Mouse (Mus musculus) lung, embryonic 15.5 days (tissue): ENCODE data around the gene Mucl3. TPM values are rescaled to one million over a fixed set of nuclear protein-coding genes. Genes with fewer than 3 reads are reported as not detected.

Experiments
- ATAC-seq: fragments of 200-750 bp; cut with Nextera tagmentation; 2 replicates; pipeline ENCODE4 v1.8.0; 2017; ENCODE audit warnings: moderate number of reproducible peaks, borderline replicate concordance; ENCODE audit not compliant: low FRiP score, low TSS enrichment; ENCODE audit errors: extremely low read depth
- H3K27ac ChIP-seq: fragments of 300-500 bp; sonication (generic); 2 replicates; pipeline ENCODE4 v1.5.1; 2015; ENCODE audit warnings: moderate library complexity, mild to moderate bottlenecking, inconsistent platforms
- H3K27me3 ChIP-seq: fragments of 300-500 bp; sonication (generic); 2 replicates; pipeline ENCODE4 v1.6.1; 2015; ENCODE audit warnings: inconsistent platforms
- H3K36me3 ChIP-seq: fragments of 300-500 bp; sonication (generic); 2 replicates; pipeline ENCODE4 v1.6.1; 2015; ENCODE audit warnings: inconsistent platforms
- H3K4me1 ChIP-seq: fragments of 300-500 bp; sonication (generic); 2 replicates; pipeline ENCODE4 v1.6.1; 2015; ENCODE audit warnings: inconsistent platforms
- H3K4me2 ChIP-seq: fragments of 300-500 bp; sonication (generic); 2 replicates; pipeline ENCODE4 v1.6.1; 2015; ENCODE audit warnings: inconsistent platforms, mild to moderate bottlenecking, moderate library complexity
- H3K4me3 ChIP-seq: fragments of 300-500 bp; sonication (generic); 2 replicates; pipeline ENCODE4 v1.5.1; 2015; ENCODE audit warnings: mild to moderate bottlenecking, inconsistent platforms
- H3K9ac ChIP-seq: fragments of 300-500 bp; sonication (generic); 2 replicates; pipeline ENCODE4 v1.6.1; 2015; ENCODE audit warnings: inconsistent platforms
- H3K9me3 ChIP-seq: fragments of 300-500 bp; sonication (generic); 2 replicates; pipeline ENCODE4 v1.6.1; 2016; ENCODE audit warnings: inconsistent platforms
- WGBS: fragments of 180-500 bp; shearing (Covaris S2); methylation state at CpG from one replicate; pipeline ENCODE4 v1.1.7; 2015; 5-methylcytosine and 5-hydroxymethylcytosine counted together
- polyA plus RNA-seq: library from polyadenylated mRNA; unstranded; fragments of >200 nt; fragmentation: Nextera tagmentation; extraction: Ambion mirVana; gene quantifications from 2 replicates; pipeline ENCODE4 v1.2.1, GENCODE M21; 2015

Gene Mucl3
- polyA plus RNA-seq, 1 experiment from 2014 or later = 1.3 TPM

DNA sequence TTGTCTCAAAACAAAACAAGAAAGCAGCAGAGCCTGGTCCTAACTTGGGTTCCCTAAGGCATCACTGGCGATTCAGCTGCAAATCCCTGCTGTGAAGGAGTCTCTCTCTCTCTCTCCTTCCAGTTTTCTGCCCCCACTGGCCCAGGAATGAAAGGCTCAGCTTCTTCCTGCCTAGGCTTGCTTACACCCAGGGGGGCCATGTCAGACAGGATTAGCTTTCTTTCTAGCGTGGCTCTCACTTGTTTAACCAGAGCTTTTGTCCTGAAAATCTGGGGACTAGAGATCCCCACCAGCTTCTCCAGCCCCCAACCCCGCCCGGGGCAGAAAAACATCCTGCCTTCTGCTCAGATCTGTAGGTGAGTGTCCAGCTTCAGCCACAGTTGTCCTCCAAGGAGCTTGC, 55.1 kb downstream of the Mucl3 start:
- Histone ChIP-seq H3K9ac (no peak overlapping the region), H3K4me3 (no peak overlapping the region), H3K4me2 (no peak overlapping the region), H3K4me1 (no peaks in the 10 kb centered on the region), H3K36me3 (no peaks in the 10 kb centered on the region), H3K27ac (no peak overlapping the region), H3K27me3 (no peaks in the 10 kb centered on the region), H3K9me3 (no peaks in the 10 kb centered on the region)
- 29% methylated on average over 4 of the region's 4 CpGs for WGBS
- ATAC-seq = no peak

DNA sequence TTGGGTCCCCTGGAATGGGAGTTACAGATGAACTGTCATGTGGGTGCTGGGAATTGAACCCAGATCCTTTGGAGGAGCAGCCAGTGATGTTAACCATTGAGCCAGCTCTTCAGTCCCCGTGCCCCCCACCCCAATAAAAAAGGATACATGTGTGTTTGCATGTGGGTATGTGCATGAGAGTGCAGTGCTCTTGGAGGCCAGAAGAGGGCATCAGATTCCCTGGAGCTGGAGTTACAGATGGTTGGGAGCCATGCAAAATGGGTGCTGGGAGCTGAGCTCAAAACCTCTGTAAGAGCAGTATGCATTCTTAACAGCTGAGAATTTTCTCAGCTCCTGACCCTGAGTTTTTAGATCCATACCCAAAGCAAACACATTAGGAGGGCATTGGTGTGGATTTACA, 56.2 kb downstream of the Mucl3 start:
- Histone ChIP-seq H3K9me3 (no peaks in the 10 kb centered on the region), H3K27ac (no peak overlapping the region), H3K27me3 (no peaks in the 10 kb centered on the region), H3K4me1 (no peaks in the 10 kb centered on the region), H3K9ac (no peak overlapping the region), H3K4me3 (no peak overlapping the region), H3K4me2 (no peak overlapping the region), H3K36me3 (no peaks in the 10 kb centered on the region)
- ATAC-seq = no peak
- 71% methylated on average over 1 of the region's 1 CpGs for WGBS

Other genes with a start within 250 kb of the Mucl3 start
- gene H2-Q6, start 218.8 kb downstream of the Mucl3 start, polyA plus RNA-seq = 0.76 and 1.1 TPM in 2 replicates
- 6.9 and 8.3 TPM in 2 replicates for gene H2-Q7, start 204.5 kb downstream of the Mucl3 start, polyA plus RNA-seq
- 0.64 and 1.7 TPM in 2 replicates for gene H2-Q10, start 173.6 kb downstream of the Mucl3 start, polyA plus RNA-seq
- gene Pou5f1, start 137.7 kb downstream of the Mucl3 start, polyA plus RNA-seq = 0.11 and 0.14 TPM in 2 replicates
- 92.0 and 92.1 TPM in 2 replicates for gene Tcf19, start 126.9 kb downstream of the Mucl3 start, polyA plus RNA-seq
- gene Cchcr1, start 126.6 kb downstream of the Mucl3 start, polyA plus RNA-seq = 21.2 and 23.3 TPM in 2 replicates
- gene Psors1c2, start 110.5 kb downstream of the Mucl3 start, polyA plus RNA-seq = 0.78 and 1.1 TPM in 2 replicates
- gene Cdsn, start 91.6 kb downstream of the Mucl3 start, polyA plus RNA-seq = 0.08 TPM in 1 of 2 replicates, not detected in the other
- 0.30 TPM in 1 of 2 replicates, not detected in the other for gene 2300002M23Rik, start 76.2 kb downstream of the Mucl3 start, polyA plus RNA-seq
- 111 and 121 TPM in 2 replicates for gene Sfta2, start 42.1 kb downstream of the Mucl3 start, polyA plus RNA-seq
- not detected in 2 replicates for gene Gm9573, start 17.1 kb downstream of the Mucl3 start, polyA plus RNA-seq
- gene Vars2, start 23.9 kb upstream of the Mucl3 start, polyA plus RNA-seq = 20.7 and 22.4 TPM in 2 replicates
- 48.8 and 49.9 TPM in 2 replicates for gene Gtf2h4, start 30.0 kb upstream of the Mucl3 start, polyA plus RNA-seq
- gene Ddr1, start 60.9 kb upstream of the Mucl3 start, polyA plus RNA-seq = 46.8 and 51.9 TPM in 2 replicates
- gene Ier3, start 178.0 kb upstream of the Mucl3 start, polyA plus RNA-seq = 17.9 and 21.0 TPM in 2 replicates
- 50.1 and 54.4 TPM in 2 replicates for gene Flot1, start 179.5 kb upstream of the Mucl3 start, polyA plus RNA-seq
- 1,042 and 1,079 TPM in 2 replicates for gene Tubb5, start 194.6 kb upstream of the Mucl3 start, polyA plus RNA-seq
- gene Mdc1, start 197.8 kb upstream of the Mucl3 start, polyA plus RNA-seq = 24.1 and 24.7 TPM in 2 replicates
- 71.0 and 73.3 TPM in 2 replicates for gene Nrm, start 217.6 kb upstream of the Mucl3 start, polyA plus RNA-seq
- 21.3 and 23.4 TPM in 2 replicates for gene Ppp1r18, start 221.9 kb upstream of the Mucl3 start, polyA plus RNA-seq
- gene Dhx16, start 236.1 kb upstream of the Mucl3 start, polyA plus RNA-seq = 42.0 and 42.1 TPM in 2 replicates